Mouse (Mus musculus) B cell, adult 62 days (primary cell): ENCODE data around the gene Cyp2c23. TPM values are rescaled to one million over a fixed set of nuclear protein-coding genes. Genes with fewer than 3 reads are reported as not detected.

Experiments used
- total RNA-seq: library from RNA; stranded (reverse); gene quantifications from 4 replicates; pipeline ENCODE4 v1.2.4, GENCODE M21; 2023

The Cyp2c23 gene
- total RNA-seq = not detected in 4 replicates

GRCm38 (mm10) chr19:44028972-44029371 lies at the start of gene Cyp2c23:
Cyp2c23 (minus strand) TSS chr19:44029208.

GRCm38 (mm10) chr19:44069121-44069913 lies 40.3 kb upstream of the Cyp2c23 start, which contains the start of gene Erlin1:
Erlin1 (minus strand) TSS chr19:44069785.

GRCm38 (mm10) chr19:43986069-43986794 lies 42.8 kb downstream of the Cyp2c23 start, which contains the start of gene Cpn1:
Cpn1 (minus strand) TSS chr19:43986556.

Other genes starting within 250 kb of the Cyp2c23 start
- gene Abcc2, start 247.0 kb downstream of the Cyp2c23 start, total RNA-seq = not detected in 4 replicates
- 8.4 to 11.0 TPM (median 9.0 TPM) in 4 replicates for gene Dnmbp, start 89.0 kb downstream of the Cyp2c23 start, total RNA-seq
- not detected in 4 replicates for gene Cpn1, start 42.7 kb downstream of the Cyp2c23 start, total RNA-seq
- 18.5 to 23.1 TPM (median 19.5 TPM) in 4 replicates for gene Erlin1, start 40.6 kb upstream of the Cyp2c23 start, total RNA-seq
- 84.8 to 90.8 TPM (median 85.9 TPM) in 4 replicates for gene Chuk, start 78.3 kb upstream of the Cyp2c23 start, total RNA-seq
- 26.2 to 32.3 TPM (median 29.9 TPM) in 4 replicates for gene Cwf19l1, start 106.7 kb upstream of the Cyp2c23 start, total RNA-seq
- 84.5 to 97.8 TPM (median 87.2 TPM) in 4 replicates for gene Bloc1s2, start 117.2 kb upstream of the Cyp2c23 start, total RNA-seq
- not detected in 4 replicates for gene Pkd2l1, start 163.2 kb upstream of the Cyp2c23 start, total RNA-seq
- gene Scd3, start 174.1 kb upstream of the Cyp2c23 start, total RNA-seq = not detected in 4 replicates